Mouse (Mus musculus) skeletal muscle tissue, postnatal 0 days (tissue): ENCODE data around the gene Gm15091. TPM values are rescaled to one million over a fixed set of nuclear protein-coding genes. Genes with fewer than 3 reads are reported as not detected.

Source experiments
- polyA plus RNA-seq: library from polyadenylated mRNA; unstranded; fragments of >200 nt; fragmentation: Nextera tagmentation; extraction: Ambion mirVana; gene quantifications from 2 replicates; pipeline ENCODE4 v1.2.1, GENCODE M21; 2015

Gm15091 gene
- not detected in 2 replicates for polyA plus RNA-seq

GRCm38 (mm10) chrX:149941355-149941754 lies at the start of gene Gm15091:
TSS of gene Gm15091 (plus strand) at chrX:149941655.

Other genes starting within 250 kb of the Gm15091 start
- gene Gm15097, start 157.2 kb upstream of the Gm15091 start, polyA plus RNA-seq, result not detected in 2 replicates